Mouse (Mus musculus) ES-E14 (cell line): ENCODE measurements around the gene Hist2h2aa1. TPM values are rescaled to one million over a fixed set of nuclear protein-coding genes. Genes with fewer than 3 reads are reported as not detected.
A peak's percentile ranks its signal among the peaks of the same experiment; 100 is the strongest.

Experiments used
- DNase-seq: peaks from one replicate; pipeline ENCODE4 v3.0.0-alpha.2; 2013; ENCODE audit warnings: low read depth, low spot score
- H3K27ac ChIP-seq: 2 replicates; pipeline ENCODE4 v1.5.1; 2012; ENCODE audit warnings: low read depth, mild to moderate bottlenecking, low read length, moderate library complexity, mixed read lengths; ENCODE audit not compliant: poor library complexity, insufficient read depth, severe bottlenecking
- H3K36me3 ChIP-seq: 2 replicates; pipeline ENCODE4 v1.6.1; 2012; ENCODE audit warnings: mild to moderate bottlenecking, low read length, moderate library complexity, mixed read lengths; ENCODE audit not compliant: control insufficient read depth, poor library complexity, insufficient read depth, severe bottlenecking
- H3K4me1 ChIP-seq, 2 experiments: fragments of 150-350 bp in 1 of 2; sonication (generic) in 1 of 2; 2 replicates each; pipeline ENCODE4 v1.6.1; 2012; ENCODE audit warnings: low read length in 2 of 2, mild to moderate bottlenecking in 1 of 2, mixed read lengths in 1 of 2; ENCODE audit not compliant: control insufficient read depth in 2 of 2, insufficient read depth in 2 of 2, poor library complexity in 1 of 2
- H3K4me3 ChIP-seq, 2 experiments: fragments of 150-350 bp in 1 of 2; sonication (generic) in 1 of 2; 2 replicates each; pipeline ENCODE4 v1.5.1; 2012; ENCODE audit warnings: low read length in 2 of 2, low read depth in 1 of 2, mild to moderate bottlenecking in 1 of 2, mixed read lengths in 1 of 2; ENCODE audit not compliant: insufficient read depth in 1 of 2, poor library complexity in 1 of 2, severe bottlenecking in 1 of 2
- H3K9ac ChIP-seq: 2 replicates; pipeline ENCODE4 v1.6.1; 2012; ENCODE audit warnings: low read depth, mild to moderate bottlenecking, low read length, mixed read lengths; ENCODE audit not compliant: poor library complexity, insufficient read depth, severe bottlenecking
- H3K9me3 ChIP-seq: fragments of 150-350 bp; sonication (generic); 2 replicates; pipeline ENCODE4 v1.6.1; 2012; ENCODE audit warnings: low read depth, mild to moderate bottlenecking, low read length; ENCODE audit not compliant: control insufficient read depth, insufficient read depth
- CHD2 ChIP-seq: IDR thresholded peaks from 2 replicates; pipeline ENCODE4 v1.6.1; 2014; ENCODE audit warnings: mild to moderate bottlenecking, low read depth, low read length, inconsistent platforms
- HCFC1 ChIP-seq: IDR thresholded peaks from 2 replicates; pipeline ENCODE4 v1.6.1; 2012; ENCODE audit warnings: low read length, inconsistent platforms, borderline replicate concordance; ENCODE audit not compliant: insufficient read depth
- MAFK ChIP-seq: IDR thresholded peaks from 2 replicates; pipeline ENCODE4 v1.6.1; 2014; ENCODE audit warnings: mild to moderate bottlenecking, low read depth, low read length, inconsistent platforms; ENCODE audit not compliant: insufficient read depth
- ZC3H11A ChIP-seq: IDR thresholded peaks from 2 replicates; pipeline ENCODE4 v1.6.1; 2012; ENCODE audit warnings: low read depth, mild to moderate bottlenecking, inconsistent platforms, low read length, borderline replicate concordance
- ZNF384 ChIP-seq: IDR thresholded peaks from 2 replicates; pipeline ENCODE4 v1.6.1; 2012; ENCODE audit warnings: low read depth, low read length, inconsistent platforms
- in situ Hi-C, 2 experiments: fragments of 600-800 bp; cut with MboI; formaldehyde crosslinking; loops; one replicate each; pipeline ENCODE4 v1.15.1; 2025; ENCODE audit warnings: low sequenced_read_pairs in 2 of 2, inconsistent platforms in 1 of 2; ENCODE audit not compliant: unreplicated experiment in 2 of 2
- total RNA-seq: library from RNA; depleted of rRNA; stranded (reverse); fragments of 300-350 nt; gene quantifications from 2 replicates; pipeline ENCODE4 v1.2.3, GENCODE M21; 2012

Gene Hist2h2aa1
- total RNA-seq, 1 experiment: 2,311 TPM

DNA sequence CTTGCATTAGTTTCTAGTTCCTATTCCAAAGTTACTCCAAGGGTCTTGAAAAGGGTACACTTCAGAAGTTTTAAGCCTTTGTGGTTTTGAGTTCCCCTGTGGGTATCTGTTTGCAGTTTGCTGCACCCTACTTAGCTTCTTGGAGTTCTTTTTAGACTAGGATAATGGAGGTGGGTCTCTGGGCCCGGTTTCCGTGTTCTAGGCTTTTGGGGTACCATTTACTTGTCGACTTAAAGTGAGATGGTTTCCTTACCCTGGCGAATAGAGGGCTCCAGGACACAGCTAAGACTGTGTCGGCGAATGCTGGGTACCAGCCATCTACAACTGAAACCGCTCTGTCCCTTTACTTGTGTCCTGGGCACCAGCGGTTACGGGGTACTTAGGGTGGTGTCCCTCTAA lies 23.7 kb upstream of the Hist2h2aa1 start:
- TF ChIP-seq CHD2 (no peak), ZC3H11A (no peak), ZNF384 (no peak), MAFK (no peak), HCFC1 (no peak)
- Histone ChIP-seq H3K27ac (peak overlapping the region; percentile 20; the same call in 1 of the 2 replicates), H3K36me3 (no peaks in the 10 kb centered on the region), H3K4me1 (peaks cover 0 to 7% of the 10 kb centered on the region in 2 experiments; a peak in 2 of 4 replicates), H3K9me3 (no peaks in the 10 kb centered on the region), H3K4me3 (peak overlapping the region; percentile 55 to 75), H3K9ac (peak overlapping the region; percentile 61)
- in situ Hi-C loops: no loop called here
- no peak for DNase-seq

DNA sequence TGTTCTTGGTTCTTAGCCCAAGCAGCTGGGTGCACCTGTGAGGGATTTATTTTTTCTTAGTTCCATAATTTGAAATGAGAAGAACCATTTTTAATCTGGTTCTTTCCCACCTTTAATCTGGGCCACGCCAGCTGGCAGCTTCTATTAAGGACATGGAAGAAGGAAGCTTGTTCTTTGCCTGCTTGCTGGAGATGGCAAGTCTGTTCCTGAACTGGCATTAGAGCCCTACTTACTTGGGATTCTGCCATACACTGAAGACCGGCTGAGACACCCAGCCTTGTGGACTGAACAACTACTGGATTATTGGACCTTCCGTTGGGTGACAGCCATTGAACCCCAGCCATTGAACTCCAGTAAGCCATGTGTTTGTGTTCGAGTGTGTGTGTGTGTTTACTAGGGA lies 22.5 kb upstream of the Hist2h2aa1 start:
- H3K9ac ChIP-seq: no peak overlapping the region
- no peak overlapping the region for H3K4me3 ChIP-seq
- peaks cover 0 to 11% of the 10 kb centered on the region in 2 experiments; a peak in 2 of 4 replicates for H3K4me1 ChIP-seq
- H3K36me3 ChIP-seq: no peaks in the 10 kb centered on the region
- no peak for DNase-seq
- H3K27ac ChIP-seq: no peak overlapping the region
- in situ Hi-C loops: no loop called here
- TF ChIP-seq HCFC1 (no peak), ZC3H11A (no peak), MAFK (no peak), CHD2 (no peak), ZNF384 (no peak)
- H3K9me3 ChIP-seq: no peaks in the 10 kb centered on the region

DNA sequence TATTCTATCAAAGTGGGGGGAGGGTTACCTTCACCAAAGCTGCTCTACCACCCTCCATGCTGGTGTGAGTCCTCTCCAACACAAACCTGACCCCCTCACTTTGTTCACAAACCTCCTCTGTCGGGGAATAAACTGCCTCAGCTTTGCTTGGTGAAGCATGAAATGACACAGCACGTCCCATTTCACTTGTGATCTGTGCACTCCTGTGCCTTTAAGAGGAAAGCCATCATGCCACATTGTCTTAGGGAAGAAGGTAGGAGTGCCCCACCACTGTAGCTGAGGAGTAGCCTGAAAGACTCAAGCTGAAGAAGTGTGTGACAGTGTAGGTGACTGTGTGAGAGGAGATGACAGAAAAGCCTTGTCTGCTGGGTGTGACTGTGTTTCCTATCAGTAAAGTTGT lies 19.9 kb upstream of the Hist2h2aa1 start:
- no peak for DNase-seq
- H3K9ac ChIP-seq: no peak overlapping the region
- H3K9me3 ChIP-seq: no peaks in the 10 kb centered on the region
- in situ Hi-C loops: no loop called here
- TF ChIP-seq ZC3H11A (no peak), CHD2 (no peak), MAFK (no peak), HCFC1 (no peak), ZNF384 (no peak)
- H3K36me3 ChIP-seq: no peaks in the 10 kb centered on the region
- no peak overlapping the region for H3K4me3 ChIP-seq
- no peak overlapping the region for H3K27ac ChIP-seq
- H3K4me1 ChIP-seq: peaks cover 0 to 11% of the 10 kb centered on the region in 2 experiments; a peak in 2 of 4 replicates

DNA sequence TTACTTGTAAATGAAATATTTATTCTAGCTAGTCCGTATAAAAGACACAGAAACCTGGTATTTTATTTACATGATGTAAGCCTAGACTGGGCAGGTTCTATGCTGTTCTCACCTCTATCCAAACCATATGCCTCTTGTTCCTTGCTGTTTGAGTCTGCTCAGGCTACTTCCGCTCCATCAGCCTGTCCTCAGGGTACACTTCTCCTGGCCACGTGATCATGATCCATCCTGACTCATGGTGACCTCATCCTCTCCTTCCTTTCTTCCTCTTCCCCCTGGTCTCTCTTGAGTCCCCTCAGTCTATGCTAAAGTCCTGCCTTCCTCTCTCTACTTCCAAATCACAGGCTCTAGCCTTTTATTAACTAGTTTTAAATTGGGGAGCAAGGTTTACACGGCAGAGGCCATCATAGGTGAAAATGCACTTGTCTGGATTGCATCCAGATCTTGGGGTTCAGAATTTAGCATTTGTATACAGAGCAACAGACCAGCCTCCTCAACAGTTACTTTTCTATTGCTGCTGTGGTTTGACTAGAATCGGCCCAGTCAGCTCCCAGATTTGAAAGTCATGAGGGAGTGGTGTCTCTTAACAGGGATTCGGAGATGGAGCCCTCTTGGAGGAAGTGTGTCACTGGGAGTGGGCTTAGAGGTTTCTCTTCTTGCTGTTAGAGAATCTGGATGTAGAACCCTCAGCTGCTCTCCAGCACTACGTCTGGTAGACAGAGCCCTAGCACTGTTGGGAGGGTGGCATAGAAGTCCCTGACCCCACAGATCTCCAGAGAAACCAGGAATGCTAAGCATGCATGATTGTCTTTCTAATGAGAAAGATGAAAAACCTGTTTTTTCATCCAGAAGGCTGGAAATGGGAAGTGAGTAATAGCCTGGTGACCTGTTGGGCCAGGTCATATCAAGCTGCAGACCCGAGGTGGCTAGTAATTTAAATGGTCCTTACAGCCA lies 18.3 kb upstream of the Hist2h2aa1 start:
- in situ Hi-C loops: no loop called here
- TF ChIP-seq ZNF384 (no peak), CHD2 (no peak), HCFC1 (no peak), ZC3H11A (no peak), MAFK (no peak; the same call in 1 of the 2 replicates)
- Histone ChIP-seq H3K4me1 (peaks cover 0 to 9% of the 10 kb centered on the region in 2 experiments; a peak in 2 of 4 replicates), H3K27ac (peak overlapping the region; percentile 47; the same call in 1 of the 2 replicates), H3K4me3 (no peak overlapping the region), H3K9me3 (no peaks in the 10 kb centered on the region), H3K9ac (no peak overlapping the region), H3K36me3 (no peaks in the 10 kb centered on the region)
- DNase-seq: no peak
